Mouse (Mus musculus): ENCODE measurements at regions not wholly inside any gene's neighbourhood (a gene's known extent, or its start where the extent isn't known, plus 50 kb on each side); places are given as distances from the start of the nearest gene placed in this dataset.

- DNase-seq (ENCODE audit: low read depth, low spot score), result no peak
- no peaks in the 10 kb centered on the region for H3K36me3 ChIP-seq (ENCODE audit: control insufficient read depth in 1 of 2, insufficient read depth in 2 of 2, low read length in 2 of 2)
- H3K27me3 ChIP-seq (ENCODE audit: control insufficient read depth in 1 of 2, insufficient read depth in 2 of 2, low read length in 2 of 2), result no peaks in the 10 kb centered on the region
- no peak overlapping the region for H3K27ac ChIP-seq (ENCODE audit: control insufficient read depth, low read depth, low read length)
- H3K9me3 ChIP-seq (replicated peaks; ENCODE audit: insufficient read depth, low read length), result no peaks in the 10 kb centered on the region
- H3K79me2 ChIP-seq (ENCODE audit: control insufficient read depth, insufficient read depth, low read length, poor library complexity), result no peaks in the 10 kb centered on the region
- H3K4me1 ChIP-seq (ENCODE audit: control insufficient read depth in 1 of 2, insufficient read depth in 2 of 2, low read length in 2 of 2), result no peaks in the 10 kb centered on the region
- H3K4me3 ChIP-seq (ENCODE audit: control insufficient read depth in 1 of 2, insufficient read depth in 1 of 2, low read depth in 2 of 2, low read length in 2 of 2), result no peak overlapping the region
- TF ChIP-seq CHD2 (IDR thresholded peaks at IDR 0.05; ENCODE audit: low read length) (no peak), E2F4 (IDR thresholded peaks at IDR 0.05; ENCODE audit: borderline replicate concordance, low read depth, low read length) (no peak), USF1 (IDR thresholded peaks at IDR 0.05; ENCODE audit: low read depth, low read length) (no peak)
- H3K9ac ChIP-seq (ENCODE audit: control insufficient read depth, low read depth, low read length, poor library complexity, severe bottlenecking), result no peak overlapping the region
Measured at GRCm38 (mm10) chr16:84653873-84654272, 81.7 kb downstream of the Mrpl39 start.

GRCm38 (mm10) chr16:84661879-84662278, 73.7 kb downstream of the Mrpl39 start:
- no peak for TF ChIP-seq RAD21 (IDR thresholded peaks at IDR 0.05; ENCODE audit: low read depth, low read length)
- no peak for TF ChIP-seq MAX (IDR thresholded peaks at IDR 0.05; ENCODE audit: low read length)
- TF ChIP-seq SMC3 (IDR thresholded peaks at IDR 0.05; ENCODE audit: low read depth, low read length), result no peak
- no peak for TF ChIP-seq MAZ (IDR thresholded peaks at IDR 0.05; ENCODE audit: low read depth, low read length)
- TF ChIP-seq TBP (IDR thresholded peaks at IDR 0.05; ENCODE audit: low read depth, low read length), result no peak
- no peak for TF ChIP-seq BHLHE40 (IDR thresholded peaks at IDR 0.05; ENCODE audit: borderline replicate concordance, low read depth, low read length)
- TF ChIP-seq POLR2A (IDR thresholded peaks at IDR 0.05; ENCODE audit: control insufficient read depth in 1 of 2, insufficient read depth in 1 of 2, low read depth in 1 of 2, low read length in 2 of 2, poor library complexity in 1 of 2), result no peak
- no peak for TF ChIP-seq GABPA (IDR thresholded peaks at IDR 0.05; ENCODE audit: low read depth, low read length)
- TF ChIP-seq CHD1 (IDR thresholded peaks at IDR 0.05; ENCODE audit: low read depth, low read length), result no peak
- TF ChIP-seq MXI1 (IDR thresholded peaks at IDR 0.05; ENCODE audit: low read depth, low read length), result no peak
- TF ChIP-seq TAL1 (IDR thresholded peaks at IDR 0.05; ENCODE audit: low read length), result no peak
- no peak for TF ChIP-seq POLR2AphosphoS5 (IDR thresholded peaks at IDR 0.05; ENCODE audit: borderline replicate concordance, low read depth, low read length)
- no peak for TF ChIP-seq ZKSCAN1 (IDR thresholded peaks at IDR 0.05; ENCODE audit: low read depth, low read length)
- TF ChIP-seq KAT2A (conservative IDR thresholded peaks at IDR 0.05; ENCODE audit: low read depth, low read length), result no peak
- TF ChIP-seq E2F4 (IDR thresholded peaks at IDR 0.05; ENCODE audit: borderline replicate concordance, low read depth, low read length), result no peak
- TF ChIP-seq HCFC1 (IDR thresholded peaks at IDR 0.05; ENCODE audit: low read depth, low read length), result no peak
- no peak for TF ChIP-seq MAFK (IDR thresholded peaks at IDR 0.05; ENCODE audit: borderline replicate concordance, low read depth, low read length)
- TF ChIP-seq SIN3A (IDR thresholded peaks at IDR 0.05; ENCODE audit: low read length), result no peak
- Histone ChIP-seq H3K79me2 (ENCODE audit: control insufficient read depth, insufficient read depth, low read length, poor library complexity) (no peaks in the 10 kb centered on the region), H3K27ac (ENCODE audit: control insufficient read depth, low read depth, low read length) (no peak overlapping the region), H3K9me3 (replicated peaks; ENCODE audit: insufficient read depth, low read length) (no peaks in the 10 kb centered on the region), H3K9ac (ENCODE audit: control insufficient read depth, low read depth, low read length, poor library complexity, severe bottlenecking) (no peak overlapping the region), H3K36me3 (ENCODE audit: control insufficient read depth in 1 of 2, insufficient read depth in 2 of 2, low read length in 2 of 2) (no peaks in the 10 kb centered on the region), H3K27me3 (ENCODE audit: control insufficient read depth in 1 of 2, insufficient read depth in 2 of 2, low read length in 2 of 2) (no peaks in the 10 kb centered on the region), H3K4me1 (ENCODE audit: control insufficient read depth in 1 of 2, insufficient read depth in 2 of 2, low read length in 2 of 2) (no peaks in the 10 kb centered on the region), H3K4me3 (ENCODE audit: control insufficient read depth in 1 of 2, insufficient read depth in 1 of 2, low read depth in 2 of 2, low read length in 2 of 2) (no peak overlapping the region)
- no peak for DNase-seq (ENCODE audit: low read depth, low spot score)
